8 mouse cellular contexts compared by ENCODE assay signal in genomic region chr2:118976941-118977340, GRCm38 (mm10). TPM values are rescaled to one million over a fixed set of nuclear protein-coding genes. Genes with fewer than 3 reads are reported as not detected.
A peak's percentile ranks its signal among the peaks of the same experiment; 100 is the strongest.
DNase-seq lines count a peak whose midpoint lies in the region; ATAC-seq and TF ChIP-seq lines count a peak whose summit lies in the region.

No protein-coding gene starts in this region.

- H3K36me3 ChIP-seq in forebrain, embryonic 12.5 days (replicated peaks) = no peaks in the 10 kb centered on the region
- no peaks in the 10 kb centered on the region for H3K36me3 ChIP-seq in limb, embryonic 13.5 days

- no peak for DNase-seq in left cerebral cortex, adult 2 months (ENCODE audit: extremely low spot score in 1 of 2, low spot score in 2 of 2)
- DNase-seq in left cerebral cortex, adult 11 months (ENCODE audit: low spot score) = no peak
- DNase-seq in testis, postnatal 14 days (ENCODE audit: low spot score) = no peak
- DNase-seq in MN1 (ENCODE audit: low spot score) = no peak
- DNase-seq in Muller cell, postnatal 12 days (ENCODE audit: inconsistent ontology term) = no peak

- H3K4me3 ChIP-seq in left cerebral cortex, adult 2 months = peak overlapping the region; percentile 53
- peak overlapping the region; percentile 52 for H3K4me3 ChIP-seq in forebrain, embryonic 12.5 days (replicated peaks)
- peak overlapping the region; percentile 64 for H3K4me3 ChIP-seq in limb, embryonic 13.5 days
- H3K4me3 ChIP-seq in olfactory bulb, adult 2 months (ENCODE audit: insufficient read depth, low read depth, low read length) = peak overlapping the region; percentile 64; the same call in 1 of the 2 replicates

- peaks cover 19% of the 10 kb centered on the region; the same call in 1 of the 2 replicates for H3K4me1 ChIP-seq in forebrain, embryonic 12.5 days
- H3K4me1 ChIP-seq in limb, embryonic 13.5 days = peaks cover 15% of the 10 kb centered on the region
- peaks cover 17% of the 10 kb centered on the region for H3K4me1 ChIP-seq in olfactory bulb, adult 2 months (ENCODE audit: control insufficient read depth, insufficient read depth, low read length)

- H3K9me3 ChIP-seq in forebrain, embryonic 12.5 days = no peaks in the 10 kb centered on the region
- H3K9me3 ChIP-seq in limb, embryonic 13.5 days = no peaks in the 10 kb centered on the region

- no peak for TF ChIP-seq CTCF in left cerebral cortex, adult 2 months (IDR thresholded peaks at IDR 0.05)
- TF ChIP-seq CTCF in olfactory bulb, adult 2 months (IDR thresholded peaks at IDR 0.05; ENCODE audit: insufficient read depth, low read depth, low read length) = no peak

- TF ChIP-seq POLR2A in olfactory bulb, adult 2 months (IDR thresholded peaks at IDR 0.05; ENCODE audit: insufficient read depth, low read depth, low read length) = no peak

- no peak for ATAC-seq in forebrain, embryonic 12.5 days (ENCODE audit: low FRiP score)
- ATAC-seq in limb, embryonic 13.5 days (ENCODE audit: low FRiP score, low read depth) = no peak

- H3K27me3 ChIP-seq in forebrain, embryonic 12.5 days = peaks cover 55% of the 10 kb centered on the region
- peaks cover 49% of the 10 kb centered on the region for H3K27me3 ChIP-seq in limb, embryonic 13.5 days

- peak overlapping the region; percentile 78 for H3K27ac ChIP-seq in left cerebral cortex, adult 2 months
- H3K27ac ChIP-seq in forebrain, embryonic 12.5 days = no peak overlapping the region
- H3K27ac ChIP-seq in limb, embryonic 13.5 days = no peak overlapping the region
- peak overlapping the region; percentile 78 for H3K27ac ChIP-seq in olfactory bulb, adult 2 months (ENCODE audit: insufficient read depth, low read depth, low read length)

- intact Hi-C loops in left cerebral cortex, adult 2 months (cut with DNase I) = loop anchor here (1.0 kb wide), 1 partner anchor 76 kb away; no protein-coding TSS in a partner anchor

- H3K9ac ChIP-seq in forebrain, embryonic 12.5 days = no peak overlapping the region
- peak overlapping the region; percentile 82 for H3K9ac ChIP-seq in limb, embryonic 13.5 days

- 19% methylated on average over 5 of the region's 5 CpGs for WGBS in forebrain, embryonic 12.5 days
- WGBS in limb, embryonic 13.5 days = 15% methylated on average over 5 of the region's 5 CpGs
- WGBS in olfactory bulb, adult 2 months = 40% methylated on average over 5 of the region's 5 CpGs

- peak overlapping the region; percentile 85 for H3K4me2 ChIP-seq in forebrain, embryonic 12.5 days
- peak overlapping the region; percentile 89 for H3K4me2 ChIP-seq in limb, embryonic 13.5 days (replicated peaks)

RNA-seq across cellular contexts. Expression of gene Chst14, which starts 50.6 kb away (rescaled TPM):
- total RNA-seq in left cerebral cortex, adult 2 months (2021) = 1 to 10 TPM; 2.4 to 3.3 TPM
- 12.9 and 14.7 TPM in 2 replicates for polyA plus RNA-seq in forebrain, embryonic 12.5 days (2016; fragmentation: Nextera tagmentation; extraction: Ambion mirVana)
- polyA plus RNA-seq in limb, embryonic 13.5 days (2015; fragmentation: Nextera tagmentation; extraction: Ambion mirVana) = 51.2 and 51.9 TPM in 2 replicates
- polyA plus RNA-seq in olfactory bulb, adult 2 months (2012; ENCODE audit: insufficient read depth, insufficient read length, low replicate concordance, missing spikeins) = not detected in 2 replicates

RNA-seq across cellular contexts. Expression of gene Ccdc32, which starts 52.3 kb away (rescaled TPM):
- 10 to 100 TPM; 46.1 to 49.7 TPM for total RNA-seq in left cerebral cortex, adult 2 months (2021)
- polyA plus RNA-seq in forebrain, embryonic 12.5 days (2016; fragmentation: Nextera tagmentation; extraction: Ambion mirVana) = 25.3 and 26.4 TPM in 2 replicates
- 22.8 and 23.1 TPM in 2 replicates for polyA plus RNA-seq in limb, embryonic 13.5 days (2015; fragmentation: Nextera tagmentation; extraction: Ambion mirVana)
- polyA plus RNA-seq in olfactory bulb, adult 2 months (2012; ENCODE audit: insufficient read depth, insufficient read length, low replicate concordance, missing spikeins) = not detected in 2 replicates

RNA-seq across cellular contexts. Expression of gene Rpusd2, which starts 57.6 kb away (rescaled TPM):
- total RNA-seq in left cerebral cortex, adult 2 months (2021) = 1 to 10 TPM; 7.7 to 7.8 TPM
- polyA plus RNA-seq in forebrain, embryonic 12.5 days (2016; fragmentation: Nextera tagmentation; extraction: Ambion mirVana) = 7.0 and 7.7 TPM in 2 replicates
- polyA plus RNA-seq in limb, embryonic 13.5 days (2015; fragmentation: Nextera tagmentation; extraction: Ambion mirVana) = 4.5 and 4.8 TPM in 2 replicates
- not detected in 2 replicates for polyA plus RNA-seq in olfactory bulb, adult 2 months (2012; ENCODE audit: insufficient read depth, insufficient read length, low replicate concordance, missing spikeins)

Comparison
In these comparisons a context has a peak if more than half of its experiments do, and no peak if none do; other contexts are left out.
1. H3K27ac ChIP-seq: peak in left cerebral cortex, adult 2 months (single experiment) and olfactory bulb, adult 2 months (single experiment); none in forebrain, embryonic 12.5 days (single experiment) and limb, embryonic 13.5 days (single experiment).
2. RNA of gene Chst14, which starts 50.6 kb away (polyA plus RNA-seq): 51.2 to 51.9 TPM in limb, embryonic 13.5 days and 12.9 to 14.7 TPM in forebrain, embryonic 12.5 days; not detected in olfactory bulb, adult 2 months; every median in the first group is over 10 times any median in the second.
3. Peak in every context shown above with its lines, with median percentiles within 50 percentile points of each other: H3K4me3 ChIP-seq.